Mouse (Mus musculus): ENCODE data around the gene Cdhr4.

DNA sequence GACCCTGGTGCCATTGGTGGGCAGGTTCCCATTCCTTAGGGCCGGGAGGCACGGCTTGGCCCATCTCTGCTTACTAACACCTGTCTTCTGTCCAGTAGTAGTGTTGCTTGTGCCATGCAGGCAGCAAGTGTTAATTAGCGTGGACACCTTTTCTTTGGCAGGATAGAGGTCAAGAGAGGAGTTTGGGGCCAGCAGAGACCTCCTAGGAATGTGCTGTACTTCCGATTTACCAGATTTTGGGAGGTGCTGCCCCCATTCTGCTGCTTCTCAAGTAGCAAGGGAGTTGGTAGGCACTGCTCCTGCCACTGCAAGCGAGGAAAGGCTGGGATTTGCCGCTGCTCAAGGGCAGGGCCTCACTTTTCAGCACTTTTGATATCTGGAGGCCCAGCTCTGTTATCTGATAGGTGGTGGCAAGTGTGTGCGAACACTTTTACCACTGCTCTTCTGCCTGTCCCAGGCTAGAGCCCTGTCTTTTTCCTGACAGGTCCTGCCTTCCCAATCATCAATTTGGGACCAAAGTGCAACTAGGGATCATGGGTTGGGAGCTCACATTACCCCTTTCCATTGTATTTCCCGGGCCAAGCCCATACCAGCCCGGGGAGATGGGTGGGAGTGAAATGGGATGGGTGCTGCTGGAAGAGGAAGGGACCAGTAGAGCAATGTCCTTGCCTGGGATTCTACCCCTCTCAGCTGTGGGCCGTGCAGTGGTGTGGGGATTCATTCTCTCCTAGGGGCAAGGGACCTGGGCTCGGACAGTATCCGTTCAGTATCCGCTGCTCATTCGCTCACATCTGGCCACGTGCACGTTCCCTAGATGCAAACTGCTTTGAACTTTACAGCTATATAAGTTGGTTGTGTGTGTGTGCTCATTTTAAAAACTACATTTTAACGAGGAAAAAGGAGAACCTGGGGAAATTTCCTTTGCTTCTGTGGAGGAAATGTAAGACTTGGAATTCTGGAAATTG lies 55.6 kb downstream of the Cdhr4 start:
- no peak for TF ChIP-seq CTCF (IDR thresholded peaks at IDR 0.05; ENCODE audit: extremely low read depth, insufficient read depth, low read length)
- TF ChIP-seq POLR2A (IDR thresholded peaks at IDR 0.05; ENCODE audit: extremely low read depth, insufficient read depth, low read length), result no peak
